Mouse (Mus musculus) left cerebral cortex, postnatal 14 days (tissue): ENCODE results near the gene Trpv4. TPM values are rescaled to one million over a fixed set of nuclear protein-coding genes. Genes with fewer than 3 reads are reported as not detected.

Experiments used
- DNase-seq, 2 experiments: peaks; one replicate each; pipeline ENCODE4 v3.0.0; 2021 to 2022; ENCODE audit warnings: low spot score in 2 of 2, mixed read lengths in 1 of 2
- intact Hi-C: fragments of 180-260 bp; cut with DNase I; formaldehyde crosslinking; loops from one replicate; pipeline ENCODE4 v1.15.1; 2025
- long read RNA-seq, 2 experiments: library from polyadenylated mRNA; stranded (forward); transcript quantifications; one replicate each; pipeline ENCODE4 v2.0.0; 2021
- total RNA-seq, 2 experiments: library from RNA; stranded (reverse); gene quantifications; 2 replicates each; pipeline ENCODE4 v1.2.3; 2021

Trpv4 gene
- total RNA-seq, result 1 to 10 TPM; 2.0 to 2.2 TPM
- long read RNA-seq, experiment 1, partial matches to known transcripts, result 1 of 1 reads
- long read RNA-seq, experiment 1, other reads (novel, unspliced or antisense), result 0 of 1 reads
- long read RNA-seq, experiment 2, partial matches to known transcripts, result 0 of 5 reads
- long read RNA-seq, experiment 2, other reads (novel, unspliced or antisense), result 1 of 5 reads

DNA sequence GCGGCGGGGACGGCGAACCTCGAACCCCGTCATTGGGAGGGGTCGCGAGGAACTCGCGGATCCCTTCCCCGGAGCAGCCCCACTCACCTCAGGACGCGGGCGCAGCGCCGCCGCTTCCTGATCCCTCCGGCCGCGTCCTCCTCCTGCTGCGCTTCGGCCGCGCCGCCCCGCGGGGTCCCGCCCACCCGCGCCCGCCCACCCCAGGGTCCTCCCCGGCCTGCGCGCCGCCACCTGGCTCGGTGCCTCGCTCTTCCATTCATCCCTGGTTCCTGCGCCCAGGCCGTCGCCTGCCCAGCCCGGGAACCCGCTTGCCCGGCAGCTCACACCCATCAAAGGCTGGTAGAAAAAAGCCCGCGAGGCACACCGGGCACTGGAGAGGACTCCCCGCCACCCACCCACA, at the start of gene Trpv4:
TSS of gene Trpv4 (minus strand) at position 167 of the 400 bp plus-strand sequence.
- intact Hi-C loops, result no loop called here
- DNase-seq, result no peak

DNA sequence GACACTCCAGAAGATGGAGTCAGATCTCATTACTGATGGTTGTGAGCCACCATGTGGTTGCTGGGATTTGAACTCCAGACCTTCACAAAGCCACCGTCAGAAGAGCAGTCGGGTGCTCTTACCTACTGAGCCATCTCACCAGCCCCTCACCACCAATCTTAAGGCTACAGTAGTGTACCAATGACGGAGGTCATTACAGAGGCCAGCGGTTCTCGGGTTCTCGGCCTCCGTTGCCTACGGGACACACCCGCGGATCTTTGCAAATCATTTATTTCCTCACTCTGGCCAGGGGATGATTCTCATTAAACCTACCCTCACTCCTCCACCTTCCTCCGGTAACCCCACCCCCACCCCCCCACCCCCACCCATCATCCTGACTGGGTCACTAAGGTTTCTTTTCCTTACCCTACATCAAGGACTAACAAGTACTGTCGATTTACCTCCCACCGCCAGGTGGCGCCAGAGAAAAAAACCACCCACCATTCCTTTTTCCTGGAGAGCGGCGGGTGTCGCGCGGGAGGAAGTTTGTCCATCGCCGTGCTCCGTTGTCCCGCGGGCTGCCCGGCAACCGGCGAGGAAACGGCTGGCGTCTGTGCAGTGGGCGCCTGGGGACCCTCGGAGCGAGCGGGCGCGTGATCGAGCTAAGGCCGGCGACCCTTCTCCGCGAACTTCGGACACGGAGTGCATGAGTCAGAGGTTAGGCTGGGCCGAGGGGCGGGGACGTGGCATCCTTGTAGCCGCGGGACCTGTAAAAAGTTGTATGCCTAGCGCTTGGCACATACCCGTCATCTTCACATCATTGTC, 49.2 kb upstream of the Trpv4 start, which contains the start of gene Tchp:
TSS of gene Tchp (plus strand) at position 496 of the 804 bp plus-strand sequence.
- peak; percentile 90 to 96 for DNase-seq
- intact Hi-C loops, result no loop called here

DNA sequence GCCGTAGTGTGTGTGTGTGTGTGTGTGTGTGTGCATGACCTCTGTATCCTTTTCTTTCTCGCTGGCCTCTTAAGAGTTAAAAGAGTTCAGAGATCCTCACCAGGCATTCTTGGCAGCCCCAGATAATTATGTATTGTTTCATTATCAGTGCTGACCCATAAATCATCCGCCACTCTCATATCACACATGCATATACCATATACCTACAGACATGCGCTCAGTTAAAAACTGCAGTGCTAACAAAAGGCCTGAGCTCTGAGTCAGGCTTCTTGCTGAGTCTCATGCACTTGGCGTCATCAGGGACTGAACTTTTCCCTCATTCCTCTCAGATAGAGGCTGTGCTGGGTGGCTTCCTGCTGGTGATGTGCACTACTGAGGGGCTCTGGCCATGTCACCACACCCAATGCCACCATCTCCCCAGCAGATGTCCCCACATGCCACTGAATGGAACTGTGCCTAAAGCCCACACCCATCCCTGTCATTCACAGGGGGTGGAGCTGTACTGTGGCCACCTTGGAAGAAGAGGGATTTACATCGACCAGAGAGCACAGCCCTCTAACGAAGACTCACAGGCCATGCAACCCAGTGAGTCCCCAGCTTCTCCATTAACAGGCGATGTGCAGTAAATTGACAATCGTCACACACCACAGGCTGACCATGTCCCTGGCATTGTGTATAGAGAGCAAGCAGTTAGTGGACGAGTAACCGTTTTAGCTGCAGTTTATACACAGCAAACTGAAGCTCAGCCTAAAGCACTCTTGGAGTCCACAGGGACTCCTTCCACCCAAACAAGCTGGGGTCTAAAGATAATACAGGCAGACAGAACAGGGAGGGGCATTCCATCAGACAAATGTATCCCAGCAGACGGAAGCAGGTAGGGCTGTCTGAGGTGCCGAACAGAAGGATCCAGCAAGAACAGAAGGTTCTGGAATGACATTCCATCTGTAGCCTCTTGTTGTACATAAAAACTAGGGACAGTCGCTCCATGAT, 44.5 kb upstream of the Trpv4 start:
- DNase-seq, result no peak
- intact Hi-C loops, result no loop called here

DNA sequence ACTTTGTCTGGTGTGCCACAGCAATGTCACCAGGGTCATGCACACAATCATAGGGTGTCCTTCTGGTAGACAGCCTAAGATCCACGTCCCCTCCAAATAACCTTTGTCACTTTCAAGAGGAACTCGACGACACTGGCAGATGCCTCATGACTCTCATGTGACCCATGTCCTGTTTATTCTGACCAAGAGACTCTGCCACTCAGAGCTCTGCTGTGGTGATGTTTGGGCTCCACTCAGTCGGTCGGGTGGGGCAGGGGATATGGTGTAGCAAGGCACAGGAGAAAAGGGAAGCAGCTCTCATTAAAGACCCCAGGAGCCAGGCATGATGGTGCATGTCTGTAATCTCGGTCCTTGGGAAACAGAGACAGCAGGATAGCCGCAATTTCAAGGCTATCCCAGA, 40.8 kb upstream of the Trpv4 start:
- intact Hi-C loops, result loop anchor here (5.0 kb wide), 1 partner anchor 62 kb away; no protein-coding TSS in a partner anchor
- DNase-seq, result peak in 1 of 2 experiments; percentile 49

DNA sequence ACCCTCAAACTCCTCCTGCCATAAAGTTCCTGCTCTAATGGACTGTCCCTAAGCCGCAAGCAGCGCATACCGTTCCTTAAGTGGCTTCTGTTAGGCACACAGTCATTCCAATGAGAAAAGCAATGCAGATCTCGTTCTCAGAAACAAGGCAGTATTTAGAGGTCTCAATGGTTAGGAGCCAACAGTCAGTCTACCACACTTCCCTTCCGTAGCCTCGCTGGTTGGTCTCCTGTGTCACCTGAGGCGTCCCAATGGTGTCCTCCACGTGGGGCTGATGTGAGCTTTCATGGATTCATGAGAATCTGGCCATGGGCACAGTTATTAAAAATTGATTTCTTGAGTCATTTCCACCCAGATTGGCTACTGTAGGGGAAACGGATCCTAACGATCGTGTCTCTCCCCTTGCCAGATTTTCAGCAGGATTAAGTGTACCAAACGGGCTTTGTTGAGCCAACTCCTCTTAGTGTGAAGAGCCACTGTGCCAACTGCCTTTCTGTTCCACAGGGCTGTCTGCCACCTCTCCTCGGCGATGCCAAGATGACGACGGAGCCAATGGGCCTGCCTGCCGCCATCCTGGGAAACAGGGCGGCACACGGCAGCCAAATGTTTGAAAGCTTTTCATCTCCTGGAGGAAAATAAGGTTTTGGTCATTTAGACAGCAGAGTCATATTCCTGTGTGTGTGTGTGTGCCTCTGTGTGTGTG, 40.0 kb upstream of the Trpv4 start:
- DNase-seq, result peak; percentile 74 to 82
- intact Hi-C loops, result loop anchor here (5.0 kb wide), 1 partner anchor 61 kb away; no protein-coding TSS in a partner anchor

DNA sequence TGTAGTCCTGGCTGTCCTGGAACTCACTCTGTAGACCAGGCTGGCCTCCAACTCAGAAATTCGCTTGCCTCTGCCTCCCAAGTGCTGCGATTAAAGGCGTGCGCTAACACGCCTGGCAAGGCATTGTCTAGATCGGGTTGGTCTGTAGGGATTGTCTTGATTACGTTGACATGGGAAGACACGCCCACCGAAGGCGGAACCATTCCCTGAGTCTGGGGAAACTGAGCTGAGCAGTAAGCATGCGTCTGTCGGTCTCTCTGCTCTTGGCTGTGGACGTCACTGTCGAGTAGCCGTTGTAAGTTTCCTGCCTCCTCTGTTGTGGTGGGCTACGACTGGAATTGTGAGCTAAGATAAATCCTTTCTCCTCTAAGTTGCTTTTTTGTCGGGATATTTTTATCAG, 38.7 kb upstream of the Trpv4 start:
- intact Hi-C loops, result loop anchor here (5.0 kb wide), 1 partner anchor 60 kb away; no protein-coding TSS in a partner anchor
- no peak for DNase-seq

DNA sequence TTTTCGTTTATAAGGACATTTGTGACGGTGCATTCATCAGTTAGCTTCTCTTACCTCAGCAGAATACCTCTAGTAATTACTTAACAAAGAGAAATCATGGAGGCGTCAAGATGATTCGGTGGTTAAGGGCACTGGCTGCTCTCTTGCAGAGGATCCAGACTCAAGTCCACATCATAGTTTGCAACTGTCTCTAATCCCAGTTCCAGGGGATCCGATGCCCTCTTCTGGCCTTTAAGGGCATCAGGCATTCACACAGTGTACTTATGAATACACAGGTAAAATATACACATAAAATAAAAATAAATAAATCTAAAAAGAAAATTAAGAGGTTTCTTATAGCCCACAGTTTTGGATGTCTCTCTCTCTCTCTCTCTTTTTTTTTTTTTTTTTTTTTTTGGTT, 37.6 kb upstream of the Trpv4 start:
- intact Hi-C loops, result loop anchor here (5.0 kb wide), 1 partner anchor 58 kb away; no protein-coding TSS in a partner anchor
- DNase-seq, result no peak

DNA sequence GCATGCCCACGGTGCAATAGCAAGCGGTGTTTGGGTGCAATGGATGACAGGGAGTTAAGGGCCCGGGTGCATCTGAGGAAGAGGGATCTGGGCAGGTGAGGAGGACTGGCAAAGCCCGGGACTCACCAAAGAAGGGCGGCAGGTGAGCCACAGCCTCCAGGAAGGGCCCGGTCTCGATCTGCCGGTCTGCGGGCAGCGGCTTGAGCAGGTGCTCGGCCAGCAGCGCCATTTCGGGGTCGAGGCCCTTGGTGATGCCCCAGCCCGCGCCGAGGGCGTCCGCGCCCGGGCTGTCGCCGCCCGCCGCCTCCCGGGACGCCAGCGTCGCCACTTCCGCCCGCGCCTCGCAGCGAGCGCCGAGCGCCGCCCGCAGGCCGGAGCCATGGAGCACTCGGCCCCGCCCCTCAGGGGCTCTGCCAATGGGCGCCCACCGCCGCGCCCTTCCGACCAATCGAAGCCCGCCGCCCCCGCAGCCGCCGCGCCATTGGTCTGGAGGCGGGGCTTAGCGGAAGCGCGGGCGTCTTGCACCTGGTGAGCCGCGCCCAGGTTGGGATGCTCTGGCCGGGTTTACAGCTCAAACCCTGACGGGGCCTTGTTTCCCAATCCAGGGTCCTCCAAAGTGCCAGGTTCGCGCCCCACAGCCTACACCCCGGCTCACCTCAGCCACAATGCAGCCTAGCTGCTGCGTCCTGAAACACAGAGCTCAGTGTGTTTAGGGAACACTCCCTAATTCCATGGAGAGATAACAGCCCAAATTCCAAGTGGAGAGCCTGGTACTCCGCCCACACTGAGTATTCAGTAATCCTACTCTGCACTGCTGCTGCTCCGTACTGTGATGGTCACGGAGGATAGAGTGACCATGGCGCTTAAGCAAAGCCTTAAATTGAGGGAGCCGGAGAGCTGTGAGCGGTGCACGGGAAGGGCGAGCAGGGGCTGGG, 32.7 kb upstream of the Trpv4 start, which contains the start of gene Gltp:
TSS of gene Gltp (minus strand) at position 352 of the 935 bp plus-strand sequence.
- DNase-seq, result peak; percentile 95 to 96
- intact Hi-C loops, result no loop called here

DNA sequence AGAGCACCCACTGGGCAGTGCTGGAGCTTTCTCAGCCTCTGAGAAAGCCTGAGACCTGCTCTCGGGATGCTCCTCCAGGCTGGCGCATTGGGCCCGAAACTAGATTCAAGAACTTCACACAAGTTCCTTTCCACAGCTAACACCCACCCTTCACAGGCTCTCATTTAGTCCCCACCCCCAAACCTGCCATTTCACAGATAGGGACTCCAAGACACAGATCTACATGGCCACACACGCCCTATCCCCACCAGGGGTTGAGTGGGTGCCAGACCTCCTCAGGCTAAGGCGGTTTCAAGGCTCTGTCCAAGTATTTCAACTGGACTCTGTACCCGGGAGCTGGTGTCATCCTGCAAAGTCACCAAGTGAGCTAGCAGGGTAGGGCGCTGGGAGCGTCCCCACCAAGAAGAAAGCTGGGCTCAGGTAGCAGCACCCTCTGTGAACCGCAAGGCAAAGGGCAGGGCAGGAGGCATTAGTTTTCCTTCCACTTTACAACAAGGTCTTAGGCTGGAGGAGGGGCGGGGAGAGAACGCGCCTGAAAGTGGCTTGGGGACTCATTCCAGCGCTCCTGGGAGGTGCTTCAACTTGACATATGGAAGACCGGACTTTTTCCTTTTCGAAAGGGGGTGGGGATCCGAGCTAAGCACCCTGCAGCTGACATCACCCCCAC, 31.6 kb upstream of the Trpv4 start:
- no peak for DNase-seq
- intact Hi-C loops, result no loop called here

DNA sequence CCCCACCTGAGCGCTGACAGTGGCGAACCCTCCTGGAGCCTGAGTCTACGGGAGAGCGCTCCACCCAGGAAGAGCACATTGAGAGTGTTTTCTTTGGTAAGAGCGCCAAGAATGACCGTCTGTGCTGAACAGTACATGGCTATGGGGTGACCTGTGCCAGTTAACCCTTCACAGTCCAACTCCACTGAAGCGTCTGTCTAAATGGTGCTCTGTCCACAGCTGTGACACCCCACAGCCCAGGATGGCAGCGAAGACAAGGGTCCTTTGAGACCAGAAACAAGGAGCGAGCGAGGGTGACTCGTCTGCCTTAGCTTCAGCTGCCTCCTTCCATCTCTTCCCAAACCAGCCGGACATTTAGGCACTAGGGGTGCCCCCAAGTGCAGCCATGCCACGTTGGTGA, 30.5 kb upstream of the Trpv4 start:
- intact Hi-C loops, result no loop called here
- peak in 1 of 2 experiments; percentile 70 for DNase-seq

DNA sequence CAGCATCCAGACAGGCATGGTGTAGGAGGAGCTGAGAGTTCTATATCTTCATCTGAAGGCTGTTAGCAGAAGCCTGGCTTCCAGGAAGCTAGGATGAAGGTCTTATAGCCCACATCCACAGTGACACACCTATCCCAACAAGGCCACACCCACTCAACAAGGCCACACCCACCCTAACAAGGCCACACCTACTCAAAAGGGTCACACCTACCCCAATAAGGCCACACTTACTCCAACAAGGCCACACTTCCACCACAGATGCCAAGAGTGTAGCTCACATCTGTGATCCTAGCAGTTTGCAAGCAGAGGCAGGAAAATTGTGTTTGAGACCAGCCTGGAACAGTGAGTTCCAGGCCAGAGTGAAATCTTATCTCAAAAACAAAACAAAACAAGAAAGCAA, 29.7 kb upstream of the Trpv4 start:
- intact Hi-C loops, result no loop called here
- DNase-seq, result no peak

DNA sequence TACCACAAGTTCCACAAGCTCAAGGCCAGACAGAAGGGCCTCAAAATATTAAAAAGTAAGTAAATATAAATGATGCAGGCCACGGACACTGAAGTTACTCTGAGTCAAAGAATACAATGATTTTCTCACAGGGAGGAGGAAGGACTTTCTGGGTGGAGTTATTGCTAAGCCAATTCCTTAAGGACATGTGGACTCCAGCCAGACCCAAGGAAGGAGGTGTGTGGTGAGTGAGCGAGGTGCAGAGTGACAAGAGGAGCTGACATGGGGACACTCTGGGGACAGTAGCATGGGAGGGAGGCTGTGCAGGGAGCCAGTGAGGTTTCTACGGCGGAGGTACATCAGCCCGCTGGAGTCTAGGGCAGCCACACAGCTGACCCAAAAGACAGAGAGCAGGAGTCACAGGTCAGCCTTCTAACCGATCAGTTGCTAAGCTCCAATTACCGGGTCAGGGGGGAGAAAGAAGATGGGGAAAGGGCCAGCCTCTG, 28.5 kb upstream of the Trpv4 start:
- intact Hi-C loops, result no loop called here
- DNase-seq, result no peak

DNA sequence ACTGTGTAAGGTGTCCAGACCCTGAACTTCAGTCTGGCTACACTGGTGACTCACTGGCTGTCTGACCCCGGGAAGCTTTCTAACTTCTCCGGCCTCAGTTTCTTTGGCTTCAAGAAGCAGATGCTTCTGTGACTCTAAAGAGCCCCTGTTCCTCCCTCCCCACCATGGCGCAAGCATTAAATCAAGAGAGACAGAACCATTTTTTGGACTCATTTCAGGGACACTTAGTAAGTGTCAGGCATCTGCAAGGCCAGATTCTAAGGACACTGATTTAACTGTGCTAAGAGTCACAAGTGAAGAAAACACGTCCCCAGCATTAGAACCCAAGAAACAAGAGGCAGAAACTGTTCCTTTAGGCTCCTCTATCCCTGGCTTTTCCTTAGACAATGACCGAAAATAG, 27.8 kb upstream of the Trpv4 start:
- DNase-seq, result no peak
- intact Hi-C loops, result no loop called here

DNA sequence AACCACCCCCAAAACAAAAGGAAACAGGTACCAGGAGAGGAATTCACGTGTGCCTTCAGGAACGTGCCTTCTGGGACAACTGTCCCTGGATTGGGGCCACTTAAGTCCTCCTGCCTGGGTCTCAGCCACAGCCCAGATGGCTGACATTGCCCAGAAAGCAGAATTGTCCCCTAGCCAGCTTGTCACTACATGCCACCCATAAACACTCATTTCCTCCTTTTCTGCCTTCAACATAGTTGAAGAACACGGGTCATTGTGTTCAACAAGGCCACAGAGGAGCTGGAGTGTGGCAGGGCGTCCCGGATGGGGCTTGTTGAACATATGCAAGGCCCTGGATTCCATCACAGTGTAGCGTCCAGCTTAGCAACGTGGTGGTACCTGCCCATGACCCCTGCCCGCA, 23.5 kb upstream of the Trpv4 start:
- DNase-seq, result no peak
- intact Hi-C loops, result no loop called here

DNA sequence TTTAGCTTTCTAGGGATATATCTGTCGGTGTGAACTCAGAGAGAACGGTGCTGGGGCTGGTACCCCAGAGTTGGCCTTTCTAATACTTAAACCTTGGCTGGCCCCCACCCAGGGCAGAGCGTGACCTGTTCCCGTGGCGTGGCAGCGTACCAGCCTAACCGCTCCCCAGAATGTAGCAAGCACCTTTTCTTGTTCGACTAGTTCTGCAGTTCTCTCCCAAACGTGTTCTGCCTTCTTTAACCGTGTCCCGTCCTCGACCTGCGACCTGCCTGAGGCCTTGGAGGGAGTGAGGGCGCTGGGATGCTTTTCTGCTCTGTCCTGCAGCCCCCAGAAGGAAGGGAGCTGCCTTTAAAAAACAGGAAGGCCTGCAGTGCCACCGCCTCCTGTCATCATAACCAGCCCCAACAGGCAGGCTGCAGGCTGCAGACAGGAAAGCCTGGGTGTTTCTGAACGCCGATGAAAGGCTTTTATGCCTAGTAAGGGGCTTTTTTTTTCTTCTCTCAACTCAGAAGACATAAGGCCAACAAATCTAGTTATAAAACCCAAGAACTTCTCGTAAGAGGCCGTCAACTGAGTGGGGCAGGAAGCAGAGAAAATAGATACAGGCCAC, 22.6 kb upstream of the Trpv4 start:
- no peak for DNase-seq
- intact Hi-C loops, result no loop called here

DNA sequence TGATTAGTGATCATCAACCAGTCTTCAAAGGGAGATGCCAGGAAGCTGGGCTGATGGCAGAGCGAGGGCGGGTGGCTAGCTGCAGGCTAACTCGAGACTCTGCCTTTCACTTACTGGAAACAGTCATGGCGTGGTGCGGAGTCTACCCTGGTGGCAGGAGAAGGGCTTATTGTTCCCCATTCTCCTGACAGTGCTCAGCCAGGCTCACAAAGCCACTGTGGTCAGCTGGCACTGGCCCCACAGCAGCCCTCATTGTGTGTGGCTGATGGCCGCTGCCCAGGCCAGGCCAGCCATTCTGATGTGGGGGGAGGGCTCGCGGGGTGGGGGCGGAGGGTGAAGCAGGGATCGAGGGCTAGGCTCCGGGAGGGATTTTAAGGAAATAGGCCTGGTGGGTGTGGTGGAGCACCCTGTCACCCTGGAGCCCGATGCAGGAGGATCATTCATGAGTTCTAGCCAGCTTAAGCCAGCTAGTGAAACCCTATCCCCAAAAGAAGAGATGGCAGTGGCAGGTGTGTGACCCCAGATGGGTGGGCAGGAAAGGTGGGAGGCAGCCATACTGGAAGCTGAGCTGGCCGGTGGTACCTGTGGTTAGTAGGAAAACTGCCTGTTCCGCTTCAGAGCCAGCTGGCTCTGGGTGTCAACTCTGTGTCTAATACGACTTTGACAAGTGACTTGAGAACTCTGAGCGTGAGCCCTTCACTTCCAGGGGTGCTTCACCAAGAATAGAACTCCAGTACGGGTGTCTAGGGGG, 21.8 kb upstream of the Trpv4 start:
- DNase-seq, result no peak
- intact Hi-C loops, result no loop called here
